Mouse (Mus musculus) urinary bladder, postnatal 25 days (tissue): ENCODE measurements around the gene Soga3.

Source experiments
- DNase-seq: peaks from one replicate; pipeline ENCODE4 v3.0.0; 2022; ENCODE audit warnings: low spot score

Soga3 gene

GRCm38 (mm10) chr10:29143566-29144335, at the start of gene Soga3:
Gene Soga3, plus strand, starts transcription at chr10:29143839.
- no peak for DNase-seq

DNA sequence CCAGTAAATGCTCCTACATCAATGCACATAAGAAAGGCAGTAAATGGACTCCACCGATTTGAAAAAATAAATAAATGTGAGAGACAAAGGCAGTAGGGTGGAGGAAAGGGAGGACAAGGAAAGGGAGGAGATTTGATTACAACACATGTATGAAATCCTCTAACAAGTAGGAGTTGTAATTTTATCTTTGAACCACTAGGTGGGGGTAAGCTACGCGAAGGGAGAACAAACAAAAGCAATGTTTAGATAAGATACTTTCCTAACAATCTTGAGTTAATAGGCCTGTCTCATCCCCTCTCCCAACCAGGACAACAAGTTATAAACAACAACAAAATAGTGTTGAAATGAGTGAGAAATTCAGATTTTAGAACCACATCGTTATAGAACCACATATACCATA, 36.7 kb upstream of the Soga3 start:
- DNase-seq, result no peak

- DNase-seq, result no peak
Observed at GRCm38 (mm10) chr10:29142556-29143105, 1.0 kb upstream of the Soga3 start.

- DNase-seq, result no peak
Observed at GRCm38 (mm10) chr10:29144612-29145405, 1.2 kb downstream of the Soga3 start.

DNA sequence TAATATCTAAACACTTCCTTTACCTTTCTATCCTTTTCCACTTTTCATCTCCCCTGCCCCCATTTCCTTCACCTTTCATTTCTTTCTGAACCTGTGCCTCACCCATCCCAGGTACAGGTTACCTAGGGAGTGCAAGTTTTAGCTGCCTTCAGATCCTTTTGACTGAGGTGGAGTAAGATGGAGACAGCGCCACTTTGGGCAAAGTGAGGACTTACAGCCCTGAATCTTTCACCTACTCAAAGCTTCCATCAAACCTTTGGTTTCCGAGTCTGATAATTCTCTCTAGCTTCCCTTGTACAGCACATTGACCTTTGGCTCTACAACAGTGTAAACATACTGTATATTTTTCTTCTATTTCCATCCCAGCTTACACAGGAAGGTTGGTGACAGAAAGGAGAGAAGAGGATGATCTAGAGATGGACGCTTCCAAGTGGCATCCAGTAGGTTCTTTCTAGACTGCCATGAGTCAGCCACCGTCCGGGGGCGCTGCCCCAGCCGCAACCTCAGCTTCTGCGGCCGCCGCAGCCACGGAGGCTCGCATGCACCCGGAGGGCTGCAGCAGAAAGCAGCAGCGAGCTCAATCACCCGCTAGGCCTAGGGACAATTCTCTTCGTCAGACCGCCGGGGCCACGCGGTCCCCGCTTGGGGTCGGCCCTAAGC, 2.7 kb downstream of the Soga3 start:
- DNase-seq, result no peak

- DNase-seq, result peak; percentile 67
Observed at GRCm38 (mm10) chr10:29146858-29147640, 3.4 kb downstream of the Soga3 start.

GRCm38 (mm10) chr10:29147641-29147990, 4.0 kb downstream of the Soga3 start:
- no peak for DNase-seq

GRCm38 (mm10) chr10:29148076-29148475, 4.4 kb downstream of the Soga3 start:
- DNase-seq, result no peak

DNA sequence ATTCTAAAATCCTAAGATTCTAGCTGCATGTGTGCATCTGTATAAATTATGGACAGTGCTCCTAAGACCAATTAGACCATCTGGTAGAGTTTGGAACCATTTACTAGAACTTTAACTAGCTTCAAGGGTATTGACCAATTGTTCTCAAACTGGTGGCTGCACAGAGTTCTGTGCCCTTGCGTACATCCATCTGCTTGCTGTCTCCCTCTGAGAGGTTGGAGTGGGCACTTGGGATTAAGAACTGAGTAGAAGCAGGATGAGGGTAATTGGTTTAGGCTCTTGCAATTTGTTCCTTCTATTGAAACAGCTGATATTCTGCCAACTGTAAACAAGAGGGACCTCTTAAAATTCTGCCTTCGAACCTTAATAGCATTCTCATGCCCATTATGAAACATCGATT, 11.7 kb downstream of the Soga3 start:
- DNase-seq, result no peak

DNA sequence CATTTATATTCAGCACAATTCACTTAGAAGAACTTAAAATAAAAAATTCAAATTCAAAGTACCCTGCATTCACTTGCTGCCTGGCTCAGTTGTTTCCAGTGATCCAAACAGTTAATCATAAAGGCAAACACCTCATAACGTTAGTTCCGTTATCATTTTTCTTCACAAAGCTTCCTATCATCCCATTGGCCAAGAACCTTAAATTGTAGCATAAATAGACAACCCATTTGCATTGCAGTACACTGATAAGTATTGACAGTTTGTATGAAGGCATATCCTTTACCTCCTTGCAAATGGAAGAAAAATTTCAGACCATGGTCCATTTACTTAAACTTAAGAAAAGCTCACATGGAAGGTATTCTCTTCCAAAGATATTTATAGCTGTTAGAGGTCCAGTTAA, 18.0 kb downstream of the Soga3 start:
- DNase-seq, result no peak

DNA sequence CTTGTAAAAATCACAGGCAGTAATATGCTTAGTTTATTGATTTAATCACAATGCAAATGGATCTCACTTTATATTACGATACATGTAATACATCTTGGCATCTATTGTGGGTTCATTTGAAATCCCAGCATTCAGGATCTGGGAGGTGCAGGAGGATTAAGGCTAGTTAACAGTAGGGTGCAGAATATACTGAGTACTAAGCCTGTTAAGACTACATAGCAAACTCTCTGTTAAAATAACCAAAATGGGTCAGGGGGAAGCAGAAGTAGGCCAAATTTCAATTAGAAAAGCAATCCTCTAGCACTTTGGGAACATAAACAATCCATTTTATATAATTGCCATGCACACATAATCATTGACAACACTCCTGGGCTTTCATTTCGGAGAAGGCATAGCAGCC, 30.1 kb downstream of the Soga3 start:
- no peak for DNase-seq

DNA sequence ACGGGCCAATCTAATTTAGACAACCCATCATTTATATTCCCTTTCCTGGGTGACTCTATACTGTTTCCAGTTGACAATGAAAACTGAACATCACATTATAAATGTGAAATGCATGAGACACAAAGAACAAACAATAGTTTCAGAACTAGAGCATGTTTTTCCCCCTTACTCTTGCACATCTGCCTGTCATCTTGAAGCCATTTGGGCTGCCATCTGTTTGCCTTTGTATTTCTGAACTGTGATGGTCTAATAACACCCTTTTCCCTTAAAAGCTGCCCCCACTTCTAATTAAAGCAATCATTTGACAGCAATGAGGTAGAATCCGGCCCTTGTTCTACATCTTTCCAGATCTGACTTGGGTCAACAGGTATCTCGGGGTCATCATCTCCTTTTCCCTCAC, 32.0 kb downstream of the Soga3 start:
- no peak for DNase-seq

DNA sequence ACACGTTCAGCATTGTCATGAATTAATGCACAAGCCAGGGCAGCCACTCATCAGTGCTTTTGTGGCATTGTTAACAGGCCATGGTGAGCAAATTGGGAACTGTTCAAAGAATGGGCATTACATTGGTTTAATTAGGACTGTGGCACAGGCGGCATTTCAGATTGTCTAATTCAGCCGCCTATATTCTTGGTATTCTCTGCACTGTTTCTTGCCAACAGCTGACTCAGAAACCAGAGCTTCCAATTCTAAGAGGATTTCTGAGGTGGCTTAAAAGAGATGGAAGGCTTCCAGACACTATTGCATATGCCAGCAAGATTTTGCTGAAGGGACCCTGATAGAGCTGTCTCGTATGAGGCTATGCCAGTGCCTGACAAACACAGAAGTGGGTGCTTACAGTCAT, 33.2 kb downstream of the Soga3 start:
- no peak for DNase-seq

DNA sequence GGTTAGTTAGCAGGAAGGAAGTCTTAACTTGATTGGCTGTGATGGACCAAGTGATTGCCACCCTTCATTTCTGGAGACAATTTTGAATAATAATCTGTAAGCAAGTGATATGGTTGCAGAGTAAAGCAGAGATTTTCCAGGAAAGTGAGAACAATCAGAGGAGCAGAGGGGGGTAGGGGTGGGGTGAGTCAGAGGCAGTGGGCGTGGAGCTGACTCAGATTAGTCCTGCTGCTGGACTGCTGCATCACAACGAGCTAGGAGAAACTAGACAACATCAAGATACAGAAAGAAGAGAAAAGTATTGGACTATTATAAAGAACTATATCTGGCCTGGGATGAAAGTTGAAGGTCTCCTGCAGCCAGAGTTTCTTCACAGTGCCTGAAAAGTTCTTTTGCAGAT, 34.4 kb downstream of the Soga3 start:
- no peak for DNase-seq

DNA sequence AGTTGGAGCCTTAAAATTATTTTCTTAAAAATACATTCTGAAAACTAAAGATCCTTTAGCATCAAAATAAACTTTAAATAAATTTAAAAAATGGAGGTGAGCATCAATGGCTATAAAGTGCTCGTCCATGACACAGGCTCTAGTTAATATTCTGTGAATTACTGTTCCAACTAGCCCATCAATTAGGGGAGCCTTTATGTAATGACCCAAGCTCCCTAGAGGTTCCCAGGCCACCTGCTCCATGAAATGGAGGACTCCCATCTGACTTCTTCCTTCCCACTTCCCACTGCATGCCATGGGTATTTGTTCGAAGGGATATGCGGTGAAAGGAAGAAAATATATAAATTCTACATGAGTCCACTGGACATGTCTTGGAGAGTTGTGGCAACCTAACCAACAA, 36.6 kb downstream of the Soga3 start:
- no peak for DNase-seq

DNA sequence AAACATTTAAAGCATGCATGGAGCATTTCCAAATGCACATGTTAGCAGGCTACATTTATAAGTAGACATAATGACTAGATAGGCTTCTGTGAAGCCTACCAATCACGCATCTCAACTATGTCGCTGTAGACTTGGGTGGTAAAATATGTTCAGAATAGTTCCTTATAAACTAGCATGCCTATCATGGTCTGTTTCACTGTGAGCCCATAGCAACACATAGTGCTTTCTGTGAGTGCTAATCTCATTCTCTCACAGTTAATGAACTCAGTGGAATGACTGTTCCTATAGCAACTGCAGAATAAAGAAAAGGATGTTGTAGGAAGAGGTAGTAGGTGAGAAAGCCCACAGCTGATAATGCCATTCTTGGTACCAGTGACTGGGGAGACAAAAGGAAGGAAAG, 37.4 kb downstream of the Soga3 start:
- DNase-seq, result no peak

- no peak for DNase-seq
Observed at GRCm38 (mm10) chr10:29193769-29194168, 50.1 kb downstream of the Soga3 start.

DNA sequence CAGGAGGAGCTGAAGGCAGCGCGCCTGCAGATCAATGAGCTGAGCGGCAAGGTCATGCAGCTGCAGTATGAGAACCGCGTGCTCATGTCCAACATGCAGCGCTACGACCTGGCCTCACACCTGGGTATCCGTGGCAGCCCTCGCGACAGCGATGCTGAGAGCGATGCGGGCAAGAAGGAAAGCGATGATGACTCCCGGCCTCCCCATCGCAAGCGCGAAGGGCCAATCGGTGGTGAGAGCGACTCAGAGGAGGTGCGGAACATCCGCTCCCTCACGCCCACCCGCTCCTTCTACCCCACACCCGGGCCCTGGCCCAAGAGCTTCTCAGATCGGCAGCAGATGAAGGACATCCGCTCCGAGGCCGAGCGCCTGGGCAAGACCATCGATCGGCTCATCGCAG, 53.2 kb downstream of the Soga3 start:
- DNase-seq, result no peak

DNA sequence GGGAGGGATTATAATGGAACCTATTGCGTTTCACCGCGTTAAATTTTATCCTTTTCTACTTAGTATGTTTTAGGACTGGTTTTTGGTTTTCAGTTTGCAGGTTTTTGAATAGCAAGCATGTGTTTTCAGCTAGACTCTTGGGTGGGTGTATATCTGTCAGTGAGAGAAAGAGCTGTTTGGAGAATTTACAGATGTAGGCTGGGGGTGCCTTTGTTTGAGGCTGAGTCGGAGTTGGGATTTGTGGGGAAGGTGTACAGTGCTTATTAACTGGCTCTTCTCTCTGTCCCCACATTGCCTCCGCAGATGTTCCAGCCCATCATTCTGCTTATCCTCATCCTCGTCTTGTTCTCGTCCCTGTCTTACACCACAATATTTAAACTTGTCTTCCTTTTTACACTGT, 55.0 kb downstream of the Soga3 start, which contains the start of gene Gm49353:
Gm49353 (plus strand) TSS at position 313 of the 400 bp plus-strand sequence.
- DNase-seq, result no peak

DNA sequence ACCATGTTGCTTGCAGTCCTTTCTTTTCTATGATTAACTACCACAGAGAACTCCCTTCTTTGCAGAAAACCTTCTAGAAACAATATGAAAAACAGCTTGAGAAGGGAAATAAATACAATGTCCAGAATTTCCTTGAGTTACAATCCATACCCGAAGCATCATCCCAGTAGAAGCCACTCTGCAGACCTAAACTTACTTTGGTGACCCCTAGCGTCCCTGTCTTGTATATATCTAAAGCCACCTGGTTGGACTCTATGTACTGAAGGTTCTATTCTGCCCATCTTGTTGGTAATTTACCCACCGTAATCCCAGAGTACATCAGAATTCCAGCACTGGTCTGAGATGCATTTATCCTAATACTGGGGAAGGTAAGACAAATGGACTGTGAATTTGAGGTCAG, 56.2 kb downstream of the Soga3 start:
- no peak for DNase-seq

DNA sequence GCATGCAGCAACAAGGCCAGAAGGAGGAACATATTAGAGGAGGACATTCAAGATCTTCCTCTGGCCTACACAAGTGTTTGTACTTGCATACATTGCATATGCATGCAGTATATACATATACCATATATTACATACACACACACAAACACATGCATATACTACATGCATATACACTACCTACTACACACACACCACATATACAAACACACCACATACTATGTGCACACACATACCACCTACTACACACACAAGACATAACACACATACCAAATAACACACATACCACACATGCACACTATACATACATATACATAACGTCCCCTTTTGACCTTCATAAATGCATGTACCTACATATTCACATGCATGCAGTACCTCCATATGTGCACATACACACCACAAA, 57.0 kb downstream of the Soga3 start:
- DNase-seq, result no peak

GRCm38 (mm10) chr10:29206730-29207129, 63.1 kb downstream of the Soga3 start:
- DNase-seq, result no peak
